Mouse (Mus musculus): ENCODE results near the gene Pak6. TPM values are rescaled to one million over a fixed set of nuclear protein-coding genes. Genes with fewer than 3 reads are reported as not detected.

The Pak6 gene
- polyA plus RNA-seq, 1 experiment from 2014 or later, result 36.4 TPM

DNA sequence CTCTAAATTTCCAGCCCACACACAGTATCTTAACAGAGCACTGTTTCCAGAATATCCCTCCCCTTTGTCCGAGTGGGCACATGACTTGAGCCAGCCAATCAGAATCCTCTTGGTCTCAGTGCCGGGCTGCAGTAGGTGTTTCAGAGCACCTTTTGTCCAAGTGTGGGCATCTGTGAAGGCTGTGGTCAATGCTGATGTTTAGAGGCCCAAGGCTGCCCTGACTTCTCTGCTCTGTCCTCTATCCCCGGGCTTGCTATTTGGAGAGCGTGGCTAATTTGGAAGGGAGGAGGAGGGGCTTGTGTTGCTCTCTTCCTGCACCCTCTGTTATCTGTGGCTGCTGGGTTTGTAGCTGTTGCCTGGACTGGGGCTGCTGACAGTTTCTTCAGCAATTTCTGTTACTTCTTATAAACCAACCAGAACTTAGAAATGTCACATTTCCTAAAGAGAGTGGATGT is 3.1 kb upstream of the Pak6 start:
- H3K4me3 ChIP-seq (replicated peaks; ENCODE audit: low read length), result peak overlapping the region; percentile 53
- peak overlapping the region; percentile 64; the same call in 1 of the 2 replicates for H3K27ac ChIP-seq (ENCODE audit: low read length)
- H3K36me3 ChIP-seq (ENCODE audit: control insufficient read depth, insufficient read depth), result no peaks in the 10 kb centered on the region
- H3K4me2 ChIP-seq (ENCODE audit: low read length), result peak overlapping the region; percentile 66
- peak overlapping the region; percentile 65 for H3K9ac ChIP-seq (replicated peaks; ENCODE audit: low read depth, low read length)
- H3K27me3 ChIP-seq (replicated peaks; ENCODE audit: control insufficient read depth, insufficient read depth, low read length), result no peaks in the 10 kb centered on the region
- 4% methylated on average over 4 of the region's 4 CpGs for WGBS
- ATAC-seq, result peak; percentile 72
- no peaks in the 10 kb centered on the region for H3K9me3 ChIP-seq (ENCODE audit: control insufficient read depth, low read length)
- H3K4me1 ChIP-seq (replicated peaks; ENCODE audit: control insufficient read depth, insufficient read depth, low read length), result peaks cover 36% of the 10 kb centered on the region

DNA sequence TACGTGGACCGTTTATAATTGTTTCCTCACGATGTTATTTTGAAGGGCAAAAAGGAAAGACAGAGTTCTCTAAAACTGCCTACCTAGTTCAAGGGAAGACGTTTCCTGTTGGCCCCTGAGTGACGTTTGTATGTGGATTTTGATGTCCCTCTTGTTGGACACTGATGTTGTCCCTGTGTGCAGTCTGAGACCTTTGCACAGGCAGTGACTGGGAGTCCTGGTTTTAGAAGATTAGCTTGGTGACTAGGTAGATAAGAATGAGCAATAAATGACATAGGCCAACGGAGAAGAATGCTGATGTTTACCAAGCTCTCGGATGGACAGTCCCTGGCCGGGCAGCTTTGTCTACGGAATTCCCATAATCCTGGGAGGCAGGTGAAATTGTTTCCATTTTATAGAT is 1.2 kb upstream of the Pak6 start:
- Histone ChIP-seq H3K4me1 (replicated peaks; ENCODE audit: control insufficient read depth, insufficient read depth, low read length) (peaks cover 42% of the 10 kb centered on the region), H3K36me3 (ENCODE audit: control insufficient read depth, insufficient read depth) (no peaks in the 10 kb centered on the region), H3K27ac (ENCODE audit: low read length) (no peak overlapping the region), H3K9ac (replicated peaks; ENCODE audit: low read depth, low read length) (no peak overlapping the region), H3K27me3 (replicated peaks; ENCODE audit: control insufficient read depth, insufficient read depth, low read length) (no peaks in the 10 kb centered on the region), H3K4me3 (replicated peaks; ENCODE audit: low read length) (no peak overlapping the region), H3K4me2 (ENCODE audit: low read length) (no peak overlapping the region), H3K9me3 (ENCODE audit: control insufficient read depth, low read length) (no peaks in the 10 kb centered on the region)
- no peak for ATAC-seq
- 86% methylated on average over 9 of the region's 9 CpGs for WGBS

DNA sequence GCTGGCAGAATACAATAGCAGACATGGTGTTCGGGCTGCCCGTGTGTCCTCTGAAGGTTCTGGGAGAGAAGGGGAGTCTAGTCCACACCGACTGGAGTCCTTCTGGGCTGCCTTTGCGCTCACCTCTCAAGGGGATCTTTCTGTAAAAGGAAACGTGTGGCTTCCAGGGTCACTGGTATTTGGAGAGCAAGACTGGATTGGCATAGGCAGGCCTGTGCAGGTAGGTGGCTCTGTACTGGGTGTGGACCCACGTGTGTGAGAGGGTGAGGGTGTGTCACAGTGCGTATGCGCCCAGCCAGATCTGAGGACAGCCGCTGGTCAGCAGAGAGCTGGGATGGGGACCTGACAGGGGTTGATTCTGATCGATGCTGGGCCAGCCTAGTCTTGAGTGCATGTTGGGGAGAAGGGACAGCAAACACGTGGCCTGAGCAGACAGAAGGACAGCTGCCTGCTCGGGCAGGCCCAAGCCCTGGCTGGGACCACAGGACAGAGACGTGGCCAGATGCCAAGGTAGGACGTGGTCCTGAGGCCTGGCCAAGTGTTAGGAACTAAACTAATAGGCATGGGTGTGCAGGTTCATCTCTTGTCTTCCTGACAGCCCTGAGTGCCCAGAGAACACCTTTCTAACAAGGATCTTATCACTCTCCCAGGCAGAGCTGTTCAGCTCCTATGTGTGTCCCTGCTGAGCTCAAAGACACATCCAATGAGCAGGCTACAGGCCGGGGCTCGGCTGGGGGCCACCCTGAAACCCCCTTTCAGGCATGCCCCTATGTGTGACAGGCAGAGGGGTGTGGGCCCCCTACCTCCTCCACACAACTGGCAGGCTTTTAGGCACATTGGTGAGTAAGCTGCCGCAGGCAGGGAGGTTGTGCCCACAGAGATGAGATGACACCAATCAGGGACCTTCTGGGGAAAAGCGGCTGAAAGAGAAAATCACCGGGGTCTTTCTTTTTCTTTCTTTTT is 982 bp downstream of the Pak6 start:
- H3K4me2 ChIP-seq (ENCODE audit: low read length), result peak overlapping the region; percentile 78
- 47% methylated on average over 19 of the region's 19 CpGs for WGBS
- H3K4me3 ChIP-seq (replicated peaks; ENCODE audit: low read length), result peak overlapping the region; percentile 60
- ATAC-seq, result peak; percentile 24
- no peak overlapping the region for H3K27ac ChIP-seq (ENCODE audit: low read length)
- peak overlapping the region; percentile 63 for H3K9ac ChIP-seq (replicated peaks; ENCODE audit: low read depth, low read length)
- peaks cover 42% of the 10 kb centered on the region for H3K4me1 ChIP-seq (replicated peaks; ENCODE audit: control insufficient read depth, insufficient read depth, low read length)
- no peaks in the 10 kb centered on the region for H3K36me3 ChIP-seq (ENCODE audit: control insufficient read depth, insufficient read depth)
- no peaks in the 10 kb centered on the region for H3K27me3 ChIP-seq (replicated peaks; ENCODE audit: control insufficient read depth, insufficient read depth, low read length)
- H3K9me3 ChIP-seq (ENCODE audit: control insufficient read depth, low read length), result no peaks in the 10 kb centered on the region

DNA sequence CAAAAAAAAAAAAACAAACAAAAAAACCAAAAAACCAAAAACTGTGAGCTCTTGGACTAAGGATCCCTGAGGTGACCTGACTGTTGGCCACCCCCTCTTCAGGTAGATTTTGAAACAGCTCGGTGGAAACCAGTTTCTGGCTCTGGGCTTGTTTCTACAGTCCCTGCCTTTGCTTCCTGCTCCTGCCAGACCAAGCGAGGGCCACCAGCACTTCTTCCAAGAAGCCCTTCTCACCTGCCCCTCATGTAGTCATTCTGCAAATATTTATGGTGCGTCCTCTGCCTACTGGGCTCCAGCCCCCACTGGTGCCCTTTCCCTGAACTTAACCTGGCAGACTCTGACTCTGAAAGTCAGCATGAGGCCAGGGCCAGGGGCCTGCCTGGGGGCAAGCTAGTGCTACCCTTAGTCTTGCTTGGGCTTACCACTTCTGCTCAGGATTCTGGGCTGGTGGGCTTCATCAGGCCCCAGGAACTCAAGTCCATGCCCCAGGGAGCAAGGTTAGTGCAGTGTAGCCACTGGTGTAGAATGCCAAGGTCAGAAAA is 1.9 kb downstream of the Pak6 start:
- Histone ChIP-seq H3K36me3 (ENCODE audit: control insufficient read depth, insufficient read depth) (no peaks in the 10 kb centered on the region), H3K4me1 (replicated peaks; ENCODE audit: control insufficient read depth, insufficient read depth, low read length) (peaks cover 34% of the 10 kb centered on the region), H3K27me3 (replicated peaks; ENCODE audit: control insufficient read depth, insufficient read depth, low read length) (no peaks in the 10 kb centered on the region), H3K27ac (ENCODE audit: low read length) (no peak overlapping the region), H3K9me3 (ENCODE audit: control insufficient read depth, low read length) (no peaks in the 10 kb centered on the region), H3K9ac (replicated peaks; ENCODE audit: low read depth, low read length) (no peak overlapping the region), H3K4me3 (replicated peaks; ENCODE audit: low read length) (no peak overlapping the region), H3K4me2 (ENCODE audit: low read length) (peak overlapping the region; percentile 78)
- WGBS, result 77% methylated on average over 3 of the region's 3 CpGs
- no peak for ATAC-seq

DNA sequence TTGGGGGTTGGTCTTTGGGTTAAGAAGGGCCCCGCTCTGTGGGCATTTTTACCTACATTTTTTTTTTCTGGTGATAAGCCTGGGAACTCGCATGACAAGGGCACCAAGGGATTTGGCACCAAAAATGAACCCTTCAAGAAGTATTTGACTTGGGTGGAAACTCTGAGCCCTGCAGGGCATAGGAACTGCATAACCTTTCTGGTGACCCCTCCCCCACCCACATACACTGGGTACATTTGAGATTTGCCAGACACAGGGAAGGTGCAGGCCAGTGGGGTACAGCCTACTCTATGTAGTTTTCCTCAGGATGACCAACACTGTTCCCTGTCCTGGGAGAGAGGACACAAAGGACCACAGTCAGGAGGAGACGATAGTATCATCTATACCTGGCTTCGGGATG is 2.5 kb downstream of the Pak6 start:
- no peaks in the 10 kb centered on the region for H3K36me3 ChIP-seq (ENCODE audit: control insufficient read depth, insufficient read depth)
- no peak overlapping the region for H3K27ac ChIP-seq (ENCODE audit: low read length)
- peak overlapping the region; percentile 11; the same call in 1 of the 2 replicates for H3K4me2 ChIP-seq (ENCODE audit: low read length)
- H3K27me3 ChIP-seq (replicated peaks; ENCODE audit: control insufficient read depth, insufficient read depth, low read length), result no peaks in the 10 kb centered on the region
- WGBS, result 89% methylated on average over 4 of the region's 4 CpGs
- H3K4me1 ChIP-seq (replicated peaks; ENCODE audit: control insufficient read depth, insufficient read depth, low read length), result peaks cover 33% of the 10 kb centered on the region
- H3K9ac ChIP-seq (replicated peaks; ENCODE audit: low read depth, low read length), result no peak overlapping the region
- no peaks in the 10 kb centered on the region for H3K9me3 ChIP-seq (ENCODE audit: control insufficient read depth, low read length)
- ATAC-seq, result no peak
- no peak overlapping the region for H3K4me3 ChIP-seq (replicated peaks; ENCODE audit: low read length)

DNA sequence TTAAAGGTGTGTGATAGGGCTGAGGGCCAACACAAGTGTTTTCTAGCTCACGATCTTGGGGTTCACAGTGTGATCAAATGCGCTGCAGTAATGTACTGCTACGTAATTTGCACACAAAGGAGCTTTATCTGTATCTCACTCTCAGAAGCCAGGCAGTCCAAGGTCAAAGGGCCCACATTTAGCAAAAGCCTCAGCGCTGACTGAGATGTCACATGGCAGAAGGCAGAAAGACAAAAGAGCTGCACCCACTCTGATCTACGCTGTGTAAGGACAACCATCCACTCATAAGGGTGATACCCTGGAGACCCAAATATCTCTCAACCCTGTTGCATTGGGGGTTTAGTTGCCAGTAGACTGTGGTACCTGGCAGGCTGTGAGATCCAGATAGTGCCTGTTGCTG is 4.1 kb downstream of the Pak6 start:
- WGBS, result 84% methylated on average over 5 of the region's 5 CpGs
- no peaks in the 10 kb centered on the region for H3K27me3 ChIP-seq (replicated peaks; ENCODE audit: control insufficient read depth, insufficient read depth, low read length)

DNA sequence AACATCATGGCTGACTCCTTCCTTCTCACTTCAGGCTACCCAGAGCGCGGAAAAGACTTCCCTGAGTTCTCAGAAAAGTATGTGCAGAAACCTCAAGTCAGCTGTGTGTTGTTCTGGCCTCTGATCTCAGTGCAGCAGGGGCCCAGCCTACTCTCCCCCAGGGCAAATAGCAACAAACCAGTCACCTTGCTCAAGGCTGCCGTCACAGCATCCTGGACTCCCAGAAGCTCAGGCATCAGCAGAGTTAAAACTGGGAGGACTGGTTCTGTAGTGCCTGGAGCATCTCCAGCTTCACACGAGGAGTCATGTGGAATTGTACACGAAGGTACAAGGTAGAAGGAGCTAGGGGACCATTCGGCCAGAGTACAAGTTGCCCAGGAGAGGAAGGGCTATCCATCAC is 6.1 kb downstream of the Pak6 start:
- Histone ChIP-seq H3K9ac (replicated peaks; ENCODE audit: low read depth, low read length) (no peak overlapping the region), H3K9me3 (ENCODE audit: control insufficient read depth, low read length) (no peaks in the 10 kb centered on the region), H3K27ac (ENCODE audit: low read length) (no peak overlapping the region), H3K4me2 (ENCODE audit: low read length) (no peak overlapping the region), H3K4me3 (replicated peaks; ENCODE audit: low read length) (no peak overlapping the region), H3K36me3 (ENCODE audit: control insufficient read depth, insufficient read depth) (no peaks in the 10 kb centered on the region), H3K27me3 (replicated peaks; ENCODE audit: control insufficient read depth, insufficient read depth, low read length) (0 out of 2 replicates have a peak, but pooled peaks cover under 1% of the 10 kb centered on the region), H3K4me1 (replicated peaks; ENCODE audit: control insufficient read depth, insufficient read depth, low read length) (peaks cover 16% of the 10 kb centered on the region)
- WGBS, result 71% methylated on average over 6 of the region's 6 CpGs
- ATAC-seq, result no peak

More for the DNA sequence above, 4.1 kb downstream of the Pak6 start:
- Histone ChIP-seq H3K4me3 (replicated peaks; ENCODE audit: low read length) (no peak overlapping the region), H3K9ac (replicated peaks; ENCODE audit: low read depth, low read length) (no peak overlapping the region), H3K9me3 (ENCODE audit: control insufficient read depth, low read length) (no peaks in the 10 kb centered on the region), H3K4me1 (replicated peaks; ENCODE audit: control insufficient read depth, insufficient read depth, low read length) (peaks cover 33% of the 10 kb centered on the region), H3K27ac (ENCODE audit: low read length) (no peak overlapping the region), H3K4me2 (ENCODE audit: low read length) (no peak overlapping the region), H3K36me3 (ENCODE audit: control insufficient read depth, insufficient read depth) (no peaks in the 10 kb centered on the region)
- ATAC-seq, result no peak

DNA sequence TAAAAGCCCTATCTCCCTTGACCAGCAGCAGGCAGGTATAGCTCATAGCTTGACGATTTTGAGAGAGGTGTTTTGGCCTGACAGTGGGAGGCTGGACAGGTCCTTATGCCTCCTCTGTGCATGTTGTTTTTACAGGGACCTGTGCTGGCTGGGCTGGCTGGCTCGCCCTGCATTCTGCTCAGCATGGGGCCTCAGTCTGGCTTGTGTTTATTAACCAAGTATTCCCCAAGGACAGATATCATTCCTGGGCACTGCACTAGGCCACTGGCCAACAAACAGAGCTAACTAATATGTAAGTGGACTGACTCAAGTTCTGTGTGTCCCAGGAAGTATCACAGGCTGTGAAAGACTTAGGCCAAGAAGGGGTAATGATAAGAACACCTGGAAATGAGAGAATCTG is 6.7 kb downstream of the Pak6 start:
- no peaks in the 10 kb centered on the region for H3K9me3 ChIP-seq (ENCODE audit: control insufficient read depth, low read length)
- no peak overlapping the region for H3K27ac ChIP-seq (ENCODE audit: low read length)
- H3K36me3 ChIP-seq (ENCODE audit: control insufficient read depth, insufficient read depth), result no peaks in the 10 kb centered on the region
- WGBS, result 49% methylated on average over 2 of the region's 2 CpGs
- no peak overlapping the region for H3K4me3 ChIP-seq (replicated peaks; ENCODE audit: low read length)
- no peak overlapping the region for H3K4me2 ChIP-seq (ENCODE audit: low read length)
- H3K9ac ChIP-seq (replicated peaks; ENCODE audit: low read depth, low read length), result no peak overlapping the region
- no peak for ATAC-seq
- 0 out of 2 replicates have a peak, but pooled peaks cover 2% of the 10 kb centered on the region for H3K27me3 ChIP-seq (replicated peaks; ENCODE audit: control insufficient read depth, insufficient read depth, low read length)
- H3K4me1 ChIP-seq (replicated peaks; ENCODE audit: control insufficient read depth, insufficient read depth, low read length), result peaks cover 12% of the 10 kb centered on the region

DNA sequence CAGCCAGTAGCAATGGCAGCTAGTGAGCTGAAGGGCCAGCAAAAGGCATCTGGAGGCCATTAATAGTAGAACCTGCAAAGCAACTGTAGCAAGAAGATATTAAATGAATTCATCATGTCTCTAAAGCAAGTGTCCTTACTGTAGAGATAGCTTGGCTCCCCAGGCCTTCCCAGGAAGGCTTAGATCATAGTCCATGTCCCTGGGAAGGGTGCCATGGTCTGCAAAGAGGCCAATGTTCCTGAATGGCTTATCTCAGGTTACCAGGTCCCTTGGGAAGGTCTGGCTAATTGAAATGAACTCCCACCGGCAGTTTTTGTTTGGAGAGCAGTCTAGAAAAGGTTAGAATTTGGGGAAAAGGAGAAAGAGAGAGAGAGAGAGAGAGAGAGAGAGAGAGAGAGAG is 8.6 kb downstream of the Pak6 start:
- H3K4me3 ChIP-seq (replicated peaks; ENCODE audit: low read length), result no peak overlapping the region
- no peak overlapping the region for H3K9ac ChIP-seq (replicated peaks; ENCODE audit: low read depth, low read length)
- H3K9me3 ChIP-seq (ENCODE audit: control insufficient read depth, low read length), result no peaks in the 10 kb centered on the region
- 71% methylated on average over 1 of the region's 1 CpGs for WGBS
- ATAC-seq, result no peak
- H3K4me1 ChIP-seq (replicated peaks; ENCODE audit: control insufficient read depth, insufficient read depth, low read length), result peaks cover 2% of the 10 kb centered on the region
- H3K36me3 ChIP-seq (ENCODE audit: control insufficient read depth, insufficient read depth), result no peaks in the 10 kb centered on the region
- H3K27me3 ChIP-seq (replicated peaks; ENCODE audit: control insufficient read depth, insufficient read depth, low read length), result peaks cover 18% of the 10 kb centered on the region
- H3K27ac ChIP-seq (ENCODE audit: low read length), result no peak overlapping the region
- H3K4me2 ChIP-seq (ENCODE audit: low read length), result no peak overlapping the region
